Mouse (Mus musculus): ENCODE measurements around the gene Elmo3. TPM values are rescaled to one million over a fixed set of nuclear protein-coding genes. Genes with fewer than 3 reads are reported as not detected.

The Elmo3 gene
- polyA plus RNA-seq, 1 experiment: 0.63 TPM

DNA sequence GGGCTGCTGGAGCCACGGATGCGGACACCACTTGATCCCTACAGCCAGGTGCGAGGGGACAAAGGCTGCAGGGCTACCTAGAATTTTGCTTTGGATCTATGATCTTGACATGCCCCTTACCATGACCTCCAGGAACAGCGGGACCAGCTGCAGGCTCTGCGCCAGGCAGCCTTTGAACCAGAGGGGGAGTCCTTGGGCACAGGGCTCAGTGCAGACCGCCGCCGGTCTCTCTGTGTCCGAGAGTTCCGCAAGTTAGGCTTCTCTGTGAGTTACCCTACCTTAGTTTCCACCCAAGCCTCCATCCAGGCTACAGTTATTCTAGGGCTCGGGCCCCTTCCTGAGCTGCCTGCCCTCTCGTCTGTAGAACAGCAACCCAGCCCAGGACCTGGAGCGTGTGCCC is 2.3 kb downstream of the Elmo3 start:
- H3K27me3 ChIP-seq (replicated peaks): no peaks in the 10 kb centered on the region
- H3K9me3 ChIP-seq: no peaks in the 10 kb centered on the region
- H3K4me1 ChIP-seq: peaks cover 95% of the 10 kb centered on the region
- TF ChIP-seq FLI1 (IDR thresholded peaks at IDR 0.05; ENCODE audit: low read length) (no peak), GATA1 (IDR thresholded peaks at IDR 0.05; ENCODE audit: borderline replicate concordance, low read length) (no peak)
- no peak overlapping the region for H3K4me3 ChIP-seq (replicated peaks)
- peaks cover 92% of the 10 kb centered on the region for H3K36me3 ChIP-seq (replicated peaks; ENCODE audit: low read length)

DNA sequence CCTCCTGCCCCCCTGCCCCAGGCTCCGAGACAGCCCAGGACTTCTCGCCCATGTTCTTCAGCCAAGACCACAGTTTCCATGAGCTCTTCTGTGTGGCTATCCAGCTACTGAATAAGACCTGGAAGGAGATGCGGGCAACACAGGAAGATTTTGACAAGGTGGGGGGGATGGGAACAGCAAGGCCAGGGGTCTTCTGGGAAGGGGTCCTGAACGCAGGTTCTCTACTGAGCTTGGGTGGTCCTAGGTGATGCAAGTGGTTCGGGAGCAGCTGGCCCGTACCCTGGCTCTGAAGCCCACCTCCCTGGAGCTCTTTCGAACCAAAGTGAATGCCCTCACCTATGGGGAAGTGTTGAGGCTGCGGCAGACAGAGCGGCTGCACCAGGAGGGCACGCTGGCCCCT is 3.0 kb downstream of the Elmo3 start:
- peaks cover 95% of the 10 kb centered on the region for H3K4me1 ChIP-seq
- H3K4me3 ChIP-seq (replicated peaks): no peak overlapping the region
- TF ChIP-seq GATA1 (IDR thresholded peaks at IDR 0.05; ENCODE audit: borderline replicate concordance, low read length): no peak
- TF ChIP-seq FLI1 (IDR thresholded peaks at IDR 0.05; ENCODE audit: low read length): no peak
- no peaks in the 10 kb centered on the region for H3K27me3 ChIP-seq (replicated peaks)
- H3K36me3 ChIP-seq (replicated peaks; ENCODE audit: low read length): peaks cover 93% of the 10 kb centered on the region
- no peaks in the 10 kb centered on the region for H3K9me3 ChIP-seq

DNA sequence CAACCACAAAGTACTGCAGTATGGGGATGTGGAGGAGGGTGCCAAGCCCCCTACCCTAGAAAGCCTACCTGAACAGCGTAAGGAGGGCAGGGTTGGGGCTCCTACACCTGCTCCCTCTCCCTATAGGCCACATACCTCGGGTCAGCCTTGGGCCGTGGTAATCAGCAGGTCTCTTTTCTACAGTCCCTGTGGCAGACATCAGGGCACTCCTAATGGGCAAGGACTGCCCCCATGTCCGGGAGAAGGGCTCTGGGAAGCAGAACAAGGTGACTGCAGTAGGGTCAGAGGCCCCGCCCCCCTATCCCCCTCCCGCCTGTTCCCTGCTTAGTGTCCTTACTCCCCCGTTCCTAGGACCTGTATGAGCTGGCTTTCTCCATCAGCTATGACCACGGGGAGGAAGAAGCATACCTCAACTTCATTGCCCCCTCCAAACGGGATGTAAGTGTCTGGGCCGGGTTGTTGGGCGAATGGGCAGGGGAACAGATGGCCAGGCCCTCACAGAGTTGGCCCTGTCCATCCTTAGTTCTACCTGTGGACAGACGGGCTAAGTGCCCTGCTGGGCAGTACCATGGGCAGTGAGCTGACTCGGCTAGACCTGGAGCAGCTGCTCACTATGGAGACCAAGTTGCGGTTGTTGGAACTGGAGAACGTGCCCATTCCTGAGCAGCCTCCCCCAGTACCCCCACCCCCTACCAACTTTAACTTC is 3.9 kb downstream of the Elmo3 start:
- no peaks in the 10 kb centered on the region for H3K27me3 ChIP-seq (replicated peaks)
- H3K4me1 ChIP-seq: peaks cover 95% of the 10 kb centered on the region
- TF ChIP-seq GATA1 (IDR thresholded peaks at IDR 0.05; ENCODE audit: borderline replicate concordance, low read length): no peak
- TF ChIP-seq FLI1 (IDR thresholded peaks at IDR 0.05; ENCODE audit: low read length): no peak
- no peaks in the 10 kb centered on the region for H3K9me3 ChIP-seq
- peaks cover 93% of the 10 kb centered on the region for H3K36me3 ChIP-seq (replicated peaks; ENCODE audit: low read length)
- H3K4me3 ChIP-seq (replicated peaks): no peak overlapping the region

DNA sequence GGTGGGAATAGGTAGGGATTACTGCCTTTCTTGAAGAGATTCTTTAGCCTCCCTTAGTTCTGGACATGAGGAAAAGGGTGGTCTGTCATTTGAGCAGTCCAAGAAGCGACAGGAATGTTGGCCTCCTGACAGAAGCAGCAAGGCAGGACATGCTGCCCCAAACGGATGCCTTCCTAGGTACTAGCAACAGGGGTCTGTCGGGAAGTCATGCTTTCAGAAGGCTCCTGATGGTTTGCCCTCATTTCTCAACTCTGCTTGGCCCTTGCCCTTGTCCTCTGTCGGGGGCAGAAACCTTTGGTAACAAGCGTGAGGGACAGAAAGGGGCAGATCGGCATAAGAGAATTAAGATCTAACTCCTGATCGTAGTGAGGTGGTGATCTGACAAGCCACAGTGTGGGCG is 4.7 kb downstream of the Elmo3 start:
- no peaks in the 10 kb centered on the region for H3K27me3 ChIP-seq (replicated peaks)
- no peak overlapping the region for H3K4me3 ChIP-seq (replicated peaks)
- TF ChIP-seq FLI1 (IDR thresholded peaks at IDR 0.05; ENCODE audit: low read length): no peak
- H3K4me1 ChIP-seq: peaks cover 95% of the 10 kb centered on the region
- peaks cover 94% of the 10 kb centered on the region for H3K36me3 ChIP-seq (replicated peaks; ENCODE audit: low read length)
- H3K9me3 ChIP-seq: no peaks in the 10 kb centered on the region

DNA sequence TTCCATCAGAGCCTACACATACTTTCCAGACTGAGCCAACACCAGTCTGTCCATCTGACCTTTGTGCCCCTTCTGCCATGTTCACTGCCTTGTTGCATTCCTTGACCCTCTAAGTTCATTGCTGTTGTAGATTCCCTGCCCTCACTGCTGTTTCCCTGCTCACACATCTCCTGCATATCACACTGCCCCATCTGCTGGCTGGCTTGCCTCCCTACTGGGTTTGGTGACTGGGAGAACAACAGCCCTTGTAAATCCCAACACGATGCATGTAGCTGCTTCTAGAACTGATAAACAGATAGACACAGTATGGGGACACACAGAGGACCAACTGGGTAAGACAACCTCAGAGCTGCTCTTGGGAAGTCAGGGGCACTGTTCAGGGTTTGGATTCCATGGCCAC is 6.3 kb downstream of the Elmo3 start:
- Histone ChIP-seq H3K4me3 (replicated peaks) (peak overlapping the region; percentile 9), H3K9me3 (no peaks in the 10 kb centered on the region), H3K27me3 (replicated peaks) (no peaks in the 10 kb centered on the region), H3K4me1 (peaks cover 95% of the 10 kb centered on the region), H3K36me3 (replicated peaks; ENCODE audit: low read length) (peaks cover 99% of the 10 kb centered on the region)
- TF ChIP-seq FLI1 (IDR thresholded peaks at IDR 0.05; ENCODE audit: low read length) (no peak), GATA1 (IDR thresholded peaks at IDR 0.05; ENCODE audit: borderline replicate concordance, low read length) (no peak)

DNA sequence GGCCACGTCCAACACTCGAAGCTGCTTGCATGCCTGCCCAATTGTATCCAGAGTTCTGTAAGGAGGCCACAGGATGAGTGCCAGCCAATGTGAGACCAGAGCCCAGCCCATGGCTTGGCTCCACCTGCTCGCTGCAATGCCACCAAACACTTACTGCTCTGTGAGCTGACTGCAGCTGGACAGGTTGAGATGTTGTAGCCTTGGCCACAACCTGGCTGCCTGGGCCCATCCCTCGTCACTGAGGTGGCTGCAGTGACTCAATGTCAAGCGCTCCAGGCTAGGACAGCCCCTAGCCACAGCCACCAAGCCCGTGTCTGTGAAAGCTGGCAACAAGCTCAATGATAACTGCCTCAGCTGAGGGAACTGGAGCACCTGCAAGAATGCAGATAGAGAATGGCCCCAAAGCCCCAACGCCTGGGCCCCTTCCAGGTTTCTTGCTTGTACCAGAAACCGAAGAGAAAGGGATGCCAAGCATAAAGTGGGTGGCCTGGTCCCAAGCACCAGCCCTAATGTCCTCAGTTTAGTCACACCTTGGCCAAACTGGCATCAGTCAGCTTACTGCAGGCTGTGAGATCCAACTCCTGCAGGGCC is 7.6 kb downstream of the Elmo3 start:
- peak overlapping the region; percentile 59 for H3K4me3 ChIP-seq (replicated peaks)
- H3K27me3 ChIP-seq (replicated peaks): no peaks in the 10 kb centered on the region
- peaks cover 99% of the 10 kb centered on the region for H3K36me3 ChIP-seq (replicated peaks; ENCODE audit: low read length)
- no peaks in the 10 kb centered on the region for H3K9me3 ChIP-seq
- TF ChIP-seq FLI1 (IDR thresholded peaks at IDR 0.05; ENCODE audit: low read length) (no peak), GATA1 (IDR thresholded peaks at IDR 0.05; ENCODE audit: borderline replicate concordance, low read length) (no peak)
- H3K4me1 ChIP-seq: peaks cover 95% of the 10 kb centered on the region

DNA sequence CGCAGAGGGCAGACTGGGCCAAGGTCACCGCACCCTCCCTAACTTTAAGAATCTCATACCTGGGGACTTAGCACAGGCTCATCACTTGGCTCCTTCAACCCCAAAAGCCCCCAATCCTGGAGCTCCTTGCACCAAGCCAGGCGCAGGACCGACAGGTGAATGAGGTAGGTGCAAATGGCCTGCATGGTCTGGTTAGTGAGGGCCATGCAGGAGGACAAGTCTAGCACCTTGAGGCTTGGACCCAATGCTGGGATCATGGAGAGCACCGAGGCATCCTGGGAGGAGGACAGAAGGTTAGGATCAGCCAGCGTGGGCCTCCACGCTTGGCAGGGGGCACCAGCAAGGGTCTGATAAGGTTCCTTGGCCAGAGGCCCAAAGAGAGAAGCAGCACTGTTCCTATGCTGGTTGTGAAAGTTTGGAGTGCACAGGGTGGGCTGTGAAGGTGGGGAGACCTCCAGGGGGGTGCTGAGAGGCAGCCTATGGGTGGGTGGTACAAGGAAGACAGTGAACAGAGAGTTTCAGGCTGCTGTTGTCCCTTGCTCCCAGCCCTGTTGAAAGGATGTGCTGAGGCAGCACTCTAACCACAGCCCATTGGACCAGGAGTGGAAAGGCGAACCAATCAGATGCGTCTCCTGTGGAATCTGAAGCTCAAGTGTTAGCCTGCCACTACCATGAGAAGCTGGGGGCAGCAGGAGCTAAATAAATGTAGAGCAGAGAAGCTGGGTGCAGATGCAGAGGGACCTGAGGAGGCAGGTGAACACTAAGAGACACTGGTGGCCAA is 8.4 kb downstream of the Elmo3 start:
- H3K36me3 ChIP-seq (replicated peaks; ENCODE audit: low read length): peaks cover 99% of the 10 kb centered on the region
- no peaks in the 10 kb centered on the region for H3K27me3 ChIP-seq (replicated peaks)
- peaks cover 95% of the 10 kb centered on the region for H3K4me1 ChIP-seq
- H3K4me3 ChIP-seq (replicated peaks): no peak overlapping the region
- no peaks in the 10 kb centered on the region for H3K9me3 ChIP-seq
- TF ChIP-seq FLI1 (IDR thresholded peaks at IDR 0.05; ENCODE audit: low read length) (no peak), GATA1 (IDR thresholded peaks at IDR 0.05; ENCODE audit: borderline replicate concordance, low read length) (no peak)

DNA sequence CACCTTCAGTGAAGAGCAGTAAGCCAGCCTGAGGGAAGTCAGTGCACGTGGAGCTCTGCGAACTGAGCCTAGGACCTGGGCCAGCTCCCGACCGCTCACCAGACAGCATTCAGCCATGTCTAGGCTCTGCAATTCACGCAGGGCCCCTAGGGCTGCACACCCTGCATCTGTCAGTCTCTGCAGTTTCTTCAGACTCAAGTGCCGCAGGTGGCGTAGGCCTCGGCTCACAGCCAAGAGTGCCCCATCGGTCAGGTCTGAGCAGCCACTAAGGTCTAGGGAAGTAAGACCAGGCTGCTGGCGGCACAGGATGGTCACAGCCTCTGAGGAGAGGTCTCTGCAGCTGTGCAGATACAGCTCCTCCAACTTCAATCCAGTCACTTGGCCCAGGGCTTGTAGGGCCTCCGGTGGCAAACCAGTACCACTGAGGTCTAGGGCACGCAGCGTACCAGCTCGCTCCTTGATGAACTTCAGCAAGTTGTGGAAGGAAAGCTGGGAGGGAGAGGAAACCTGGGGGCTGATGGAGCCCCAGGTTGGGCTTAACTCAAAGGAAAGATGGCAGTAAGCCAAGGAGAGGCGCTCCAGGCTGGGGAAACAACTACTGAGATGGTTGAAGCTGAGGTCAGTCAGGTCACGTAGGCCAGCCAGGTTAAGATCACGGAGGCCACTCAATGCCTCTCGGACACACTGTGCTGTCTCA is 9.8 kb downstream of the Elmo3 start:
- TF ChIP-seq GATA1 (IDR thresholded peaks at IDR 0.05; ENCODE audit: borderline replicate concordance, low read length): no peak
- TF ChIP-seq FLI1 (IDR thresholded peaks at IDR 0.05; ENCODE audit: low read length): no peak
- Histone ChIP-seq H3K36me3 (replicated peaks; ENCODE audit: low read length) (peaks cover 99% of the 10 kb centered on the region), H3K4me1 (peaks cover 95% of the 10 kb centered on the region), H3K9me3 (no peaks in the 10 kb centered on the region), H3K27me3 (replicated peaks) (no peaks in the 10 kb centered on the region), H3K4me3 (replicated peaks) (peak overlapping the region; percentile 14)

DNA sequence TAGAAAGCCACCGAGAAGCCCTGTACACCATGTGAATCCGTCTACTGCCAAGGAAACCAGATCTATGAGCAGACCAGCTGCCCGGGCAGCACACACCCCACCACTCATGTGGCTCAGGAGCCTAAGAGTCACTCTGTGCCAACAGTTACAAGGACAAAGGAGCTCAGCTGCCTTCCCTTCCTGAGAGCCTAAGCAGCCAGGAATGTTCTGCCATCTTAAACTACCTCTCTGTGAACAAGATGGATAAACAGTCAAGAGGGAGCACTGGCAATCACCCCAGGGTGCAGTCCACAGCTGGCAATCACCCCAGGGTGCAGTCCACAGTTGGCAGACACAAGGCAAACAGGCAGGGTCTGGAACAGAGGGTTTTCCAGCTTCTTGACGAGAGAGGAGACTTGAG is 12.5 kb downstream of the Elmo3 start:
- H3K4me3 ChIP-seq (replicated peaks): peak overlapping the region; percentile 75
- H3K27me3 ChIP-seq (replicated peaks): no peaks in the 10 kb centered on the region
- no peaks in the 10 kb centered on the region for H3K9me3 ChIP-seq
- peaks cover 99% of the 10 kb centered on the region for H3K4me1 ChIP-seq
- H3K36me3 ChIP-seq (replicated peaks; ENCODE audit: low read length): peaks cover 90% of the 10 kb centered on the region
- TF ChIP-seq FLI1 (IDR thresholded peaks at IDR 0.05; ENCODE audit: low read length) (no peak), GATA1 (IDR thresholded peaks at IDR 0.05; ENCODE audit: borderline replicate concordance, low read length) (no peak)
